Mouse (Mus musculus): Measurements from ENCODE around the gene Cops3.

Cops3 gene

DNA sequence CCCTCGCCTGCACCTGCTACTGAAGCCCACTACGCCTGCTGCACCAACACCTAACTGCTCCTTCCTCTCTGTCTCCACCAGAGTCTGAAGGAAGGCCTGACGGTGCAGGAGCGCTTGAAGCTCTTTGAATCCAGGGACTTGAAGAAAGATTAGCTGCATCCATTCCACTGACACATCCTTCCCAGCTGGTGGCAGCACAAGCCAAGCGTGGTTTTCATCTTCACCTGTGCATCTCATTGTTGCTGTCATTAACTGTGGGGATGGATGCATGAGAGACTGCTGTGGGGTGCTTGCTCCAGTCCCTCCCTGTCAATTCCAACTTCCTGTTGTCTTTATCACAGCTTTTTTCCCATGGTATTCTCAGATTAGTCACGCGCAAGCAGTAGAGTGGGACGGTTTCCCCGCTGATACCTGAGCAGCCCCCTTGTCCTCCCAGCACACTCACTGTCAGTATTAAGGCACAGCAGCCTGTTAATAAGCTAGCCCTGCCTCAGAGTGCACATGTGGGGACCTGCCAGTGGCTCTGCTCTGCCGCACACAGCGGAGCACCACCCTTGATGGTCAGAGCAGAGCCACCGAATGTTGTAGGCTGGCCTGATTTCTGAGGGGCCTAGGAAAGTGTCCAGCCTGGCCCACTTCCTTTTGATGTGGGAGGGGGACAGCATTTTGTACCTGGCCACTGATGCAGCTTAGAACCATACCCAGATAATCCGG lies 64.0 kb downstream of the Cops3 start:
- no peak for DNase-seq

DNA sequence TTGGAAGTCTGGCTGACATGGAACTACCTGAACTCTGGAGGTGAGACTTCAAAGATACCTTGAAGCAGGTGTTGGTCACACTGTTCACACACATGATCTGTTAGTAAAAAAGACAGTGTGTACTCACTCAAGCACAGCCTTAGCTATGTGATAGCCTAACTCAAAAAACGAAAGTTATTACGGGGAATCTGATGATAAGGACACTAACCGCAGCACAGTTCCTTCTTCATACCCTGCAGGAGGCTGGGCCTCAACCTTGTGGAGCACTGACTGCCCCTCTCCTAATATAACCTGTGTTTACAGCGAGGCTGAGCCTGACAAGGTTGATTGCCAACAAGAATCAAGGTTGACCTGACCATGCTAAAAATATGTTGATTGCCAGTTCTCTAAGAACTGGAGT lies 65.1 kb downstream of the Cops3 start:
- DNase-seq: no peak

DNA sequence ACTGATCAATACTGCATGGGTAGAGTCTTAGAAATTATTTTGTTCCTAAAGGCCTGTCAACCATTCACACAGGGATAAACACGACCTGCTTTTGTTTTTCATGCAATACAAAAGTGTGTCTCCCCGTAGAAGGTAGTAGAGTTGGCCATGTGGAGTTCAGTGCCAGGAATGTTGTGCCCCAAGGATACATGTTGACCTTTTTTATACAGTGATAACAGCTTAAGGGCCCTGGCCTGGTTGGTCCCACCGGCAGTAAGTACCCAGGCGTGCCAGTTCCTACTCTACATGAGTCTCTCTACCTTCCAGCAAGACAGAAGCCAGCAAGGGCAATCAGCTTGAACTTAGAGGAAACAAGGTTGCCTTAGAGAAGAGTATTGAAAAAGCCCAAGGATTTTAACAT lies 66.7 kb downstream of the Cops3 start:
- DNase-seq: no peak

DNA sequence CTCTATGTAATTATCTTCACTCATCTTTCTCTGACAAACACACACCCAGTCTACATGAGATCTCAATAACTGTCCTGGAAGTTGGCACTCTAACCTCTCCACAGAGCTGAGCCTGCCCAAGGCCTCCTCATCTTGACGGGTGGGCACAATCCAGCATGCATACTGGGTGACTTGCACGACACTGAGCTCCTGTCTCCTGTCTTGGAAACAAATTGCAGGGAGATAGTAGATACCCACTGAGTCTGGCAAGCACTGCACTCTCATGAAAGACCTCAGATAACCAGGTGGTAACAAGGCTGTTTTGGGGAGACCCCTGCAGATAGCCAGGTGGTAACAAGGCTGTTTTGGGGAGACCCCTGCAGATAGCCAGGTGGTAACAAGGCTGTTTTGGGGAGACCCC lies 67.3 kb downstream of the Cops3 start:
- DNase-seq: peak; percentile 83

DNA sequence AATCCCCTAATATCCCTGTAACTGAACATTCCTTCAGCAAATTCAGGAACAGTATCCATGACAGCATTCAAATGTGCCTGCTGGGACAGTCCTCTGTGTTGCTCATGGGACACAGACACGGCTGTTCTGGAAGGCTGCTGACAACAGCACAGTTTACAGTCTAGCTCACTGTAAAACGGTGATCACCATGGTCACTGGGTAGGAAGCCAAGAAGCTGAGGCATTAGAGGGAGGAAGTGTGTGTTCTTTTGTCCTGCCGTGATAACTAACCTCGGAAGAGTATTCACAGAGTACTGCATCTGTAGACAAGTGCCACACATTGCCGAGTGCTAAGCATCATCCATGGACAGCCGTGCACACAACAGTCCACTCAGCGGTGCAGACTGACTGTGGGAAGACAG lies 68.9 kb downstream of the Cops3 start:
- no peak for DNase-seq

DNA sequence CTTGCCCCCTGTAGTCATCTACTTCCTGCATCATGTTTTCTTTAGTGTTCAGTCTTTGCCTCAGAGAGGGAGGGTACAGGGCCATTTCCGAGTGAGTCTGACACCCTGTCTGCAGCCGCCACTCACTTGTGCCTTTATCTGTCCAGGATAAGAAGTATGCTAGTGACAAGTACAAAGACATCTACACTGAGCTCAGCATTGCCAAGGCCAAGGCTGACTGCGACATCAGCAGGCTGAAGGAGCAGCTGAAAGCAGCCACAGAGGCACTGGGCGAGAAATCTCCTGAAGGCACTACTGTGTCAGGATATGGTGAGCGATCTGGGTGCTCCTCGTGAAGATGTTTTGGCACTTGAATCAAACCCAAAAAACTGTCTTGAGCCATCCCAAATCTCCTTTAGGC lies 69.9 kb downstream of the Cops3 start:
- no peak for DNase-seq

DNA sequence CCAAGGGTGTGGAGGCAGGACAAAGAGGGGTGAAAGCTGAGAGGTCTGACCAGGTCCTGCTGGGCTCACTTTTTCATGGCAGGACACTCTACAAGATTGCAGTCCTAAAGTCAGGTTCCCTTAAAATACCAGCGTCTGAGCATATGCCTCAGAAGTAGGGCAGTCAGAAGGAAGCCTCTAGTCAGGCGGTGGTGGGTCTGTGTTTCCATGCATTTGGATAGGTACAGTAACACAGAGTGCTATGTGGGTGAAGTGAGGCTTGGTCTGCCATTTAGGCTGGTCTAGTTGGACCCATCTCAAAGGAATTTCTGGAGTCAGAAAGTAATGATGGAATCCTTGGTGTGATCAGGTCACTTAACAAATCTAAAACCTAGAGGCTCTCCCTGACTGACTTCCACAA lies 70.3 kb downstream of the Cops3 start:
- no peak for DNase-seq

Measured in cerebellum, adult 9-10 months (tissue).